Mouse (Mus musculus): Measurements from ENCODE around the gene Trcg1.

DNA sequence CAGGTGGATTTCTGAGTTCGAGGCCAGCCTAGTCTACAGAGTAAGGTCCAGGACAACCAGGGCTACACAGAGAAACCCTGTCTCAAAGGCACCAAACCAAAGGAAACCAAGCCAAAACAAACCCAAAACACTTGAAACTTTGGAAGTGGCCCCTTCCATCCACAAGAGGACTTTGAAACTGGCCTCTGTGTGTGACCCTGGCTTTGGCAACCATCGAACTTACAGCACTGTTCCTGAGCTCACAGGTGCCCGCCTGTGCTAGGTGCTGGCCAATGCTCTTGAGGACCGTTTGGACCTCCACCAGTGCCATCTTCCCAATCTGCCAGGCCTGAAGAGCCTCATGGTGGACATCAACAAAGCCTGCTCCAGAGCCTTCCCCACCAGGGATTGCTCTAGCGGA lies 17.6 kb upstream of the Trcg1 start:
- TF ChIP-seq MAFK (IDR thresholded peaks at IDR 0.05; ENCODE audit: borderline replicate concordance, low read depth, low read length) (no peak), USF2 (IDR thresholded peaks at IDR 0.05; ENCODE audit: borderline replicate concordance in 1 of 2, insufficient read depth in 1 of 2, low read depth in 1 of 2, low read length in 2 of 2) (no peak), TBP (IDR thresholded peaks at IDR 0.05; ENCODE audit: low read depth, low read length) (no peak), USF1 (IDR thresholded peaks at IDR 0.05; ENCODE audit: low read depth, low read length) (no peak), POLR2A (IDR thresholded peaks at IDR 0.05; ENCODE audit: control insufficient read depth in 1 of 2, insufficient read depth in 1 of 2, low read depth in 1 of 2, low read length in 2 of 2, poor library complexity in 1 of 2) (no peak), CTCF (IDR thresholded peaks at IDR 0.05 in 2 of 3, conservative IDR thresholded peaks at IDR 0.05 in 1 of 3; ENCODE audit: control insufficient read depth in 1 of 3, insufficient read depth in 1 of 3, low read depth in 2 of 3, low read length in 3 of 3, poor library complexity in 1 of 3, severe bottlenecking in 1 of 3) (no peak), RAD21 (IDR thresholded peaks at IDR 0.05; ENCODE audit: low read depth, low read length) (no peak), ZC3H11A (IDR thresholded peaks at IDR 0.05; ENCODE audit: low read depth, low read length) (no peak), EP300 (IDR thresholded peaks at IDR 0.05; ENCODE audit: low read depth in 1 of 2, low read length in 2 of 2) (no peak), ETS1 (IDR thresholded peaks at IDR 0.05; ENCODE audit: low read depth, low read length) (no peak), GABPA (IDR thresholded peaks at IDR 0.05; ENCODE audit: low read depth, low read length) (no peak), GATA1 (IDR thresholded peaks at IDR 0.05; ENCODE audit: low read depth, low read length) (no peak), TAL1 (IDR thresholded peaks at IDR 0.05; ENCODE audit: low read length) (no peak)

Data from MEL (cell line).